In the genomic region with DNA sequence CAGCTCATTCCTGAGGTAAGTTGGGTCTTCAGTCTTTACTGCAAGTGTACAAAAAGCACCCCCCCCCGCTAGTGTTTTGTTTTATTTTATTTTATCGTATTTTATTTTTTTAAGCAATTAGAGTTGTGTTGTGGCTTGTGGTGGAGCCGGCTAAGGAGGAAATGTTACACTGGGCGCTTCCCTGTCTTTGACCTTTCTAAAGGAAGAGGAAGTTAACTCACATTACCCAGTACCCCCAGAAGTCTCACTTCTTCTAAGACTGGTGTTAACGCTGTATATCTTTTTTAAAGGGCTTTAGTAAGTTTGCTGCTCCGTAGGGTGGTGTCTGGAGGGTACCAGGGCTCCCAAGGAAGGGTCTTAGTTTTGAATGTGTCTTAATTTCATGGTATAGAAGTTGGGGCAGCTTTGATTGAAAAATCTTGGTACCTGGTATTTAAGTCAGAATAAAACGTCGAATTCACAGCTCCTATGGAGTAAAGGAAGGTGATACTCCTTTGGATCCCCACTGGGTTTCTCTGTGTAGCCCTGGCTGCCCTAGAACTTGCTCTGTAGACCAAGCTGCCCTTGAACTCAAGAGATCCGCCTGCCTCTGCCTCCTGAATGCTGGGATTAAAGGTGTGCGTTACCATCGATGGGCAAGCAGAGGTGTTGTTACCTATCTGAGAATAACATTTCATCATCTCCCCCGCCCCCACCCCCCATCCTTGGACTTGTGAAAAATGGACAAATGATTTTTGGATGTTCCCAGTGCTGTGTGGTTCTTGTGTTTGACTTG, we compare ENCODE assay signal across 8 mouse cellular contexts. TPM values are rescaled to one million over a fixed set of nuclear protein-coding genes. Genes with fewer than 3 reads are reported as not detected.
DNase-seq lines count a peak whose midpoint lies in the region; ATAC-seq and TF ChIP-seq lines count a peak whose summit lies in the region.

No protein-coding gene starts in this region.

- H3K4me2 ChIP-seq in forebrain, embryonic 12.5 days: peak overlapping the region; percentile 77
- peak overlapping the region; percentile 74 for H3K4me2 ChIP-seq in limb, embryonic 12.5 days

- DNase-seq in spleen, adult 2 months (ENCODE audit: low read depth in 1 of 2, low spot score in 2 of 2): peak; percentile 26 to 28
- no peak for DNase-seq in spleen, postnatal 4 days (ENCODE audit: low spot score in 2 of 2)
- peak; percentile 19 to 25 for DNase-seq in natural killer cell, adult 2 months (ENCODE audit: low spot score in 2 of 2)
- DNase-seq in embryo, embryonic 10 days (ENCODE audit: low spot score): no peak
- no peak for DNase-seq in left cerebral cortex, adult 11 months (ENCODE audit: low spot score)
- no peak for DNase-seq in Muller cell, postnatal 12 days (ENCODE audit: inconsistent ontology term)

- peak overlapping the region; percentile 100 for H3K9ac ChIP-seq in forebrain, embryonic 12.5 days
- H3K9ac ChIP-seq in limb, embryonic 12.5 days (replicated peaks): peak overlapping the region; percentile 100

- ATAC-seq in forebrain, embryonic 12.5 days (ENCODE audit: low FRiP score): no peak
- ATAC-seq in limb, embryonic 12.5 days (ENCODE audit: insufficient number of reproducible peaks, insufficient read depth, low FRiP score, low TSS enrichment, low read depth): no peak

- TF ChIP-seq POLR2A in spleen, adult 2 months (IDR thresholded peaks at IDR 0.05; ENCODE audit: low read depth, low read length): no peak

- H3K9me3 ChIP-seq in forebrain, embryonic 12.5 days: no peaks in the 10 kb centered on the region
- H3K9me3 ChIP-seq in limb, embryonic 12.5 days: no peaks in the 10 kb centered on the region

- H3K27me3 ChIP-seq in spleen, adult 2 months (ENCODE audit: control insufficient read depth, insufficient read depth, low read length): no peaks in the 10 kb centered on the region
- peaks cover 5% of the 10 kb centered on the region for H3K27me3 ChIP-seq in forebrain, embryonic 12.5 days
- peaks cover 10% of the 10 kb centered on the region; the same call in 1 of the 2 replicates for H3K27me3 ChIP-seq in limb, embryonic 12.5 days

- H3K27ac ChIP-seq in spleen, adult 2 months (ENCODE audit: insufficient read depth, low read length): peak overlapping the region; percentile 93
- H3K27ac ChIP-seq in forebrain, embryonic 12.5 days: peak overlapping the region; percentile 97; the same call in 1 of the 2 replicates
- H3K27ac ChIP-seq in limb, embryonic 12.5 days: no peak overlapping the region

- TF ChIP-seq CTCF in spleen, adult 2 months (IDR thresholded peaks at IDR 0.05; ENCODE audit: extremely low read depth, insufficient read depth, insufficient read length, insufficient replicate concordance): no peak

- WGBS in spleen, adult 2 months: 31% methylated on average over 12 of the region's 12 CpGs
- WGBS in forebrain, embryonic 12.5 days: 48% methylated on average over 12 of the region's 12 CpGs
- 51% methylated on average over 12 of the region's 12 CpGs for whole genome bisulfite sequencing in limb, embryonic 12.5 days

- peaks cover 15% of the 10 kb centered on the region for H3K36me3 ChIP-seq in spleen, adult 2 months (ENCODE audit: control insufficient read depth, insufficient read depth, low read length)
- peaks cover 31% of the 10 kb centered on the region for H3K36me3 ChIP-seq in forebrain, embryonic 12.5 days (replicated peaks)
- peaks cover 42% of the 10 kb centered on the region for H3K36me3 ChIP-seq in limb, embryonic 12.5 days

- peak overlapping the region; percentile 89 for H3K4me3 ChIP-seq in spleen, adult 2 months (ENCODE audit: extremely low read depth, insufficient read depth, insufficient read length)
- peak overlapping the region; percentile 100 for H3K4me3 ChIP-seq in forebrain, embryonic 12.5 days (replicated peaks)
- peak overlapping the region; percentile 100 for H3K4me3 ChIP-seq in limb, embryonic 12.5 days (replicated peaks)

- H3K4me1 ChIP-seq in spleen, adult 2 months (ENCODE audit: control insufficient read depth, insufficient read depth, insufficient read length): peaks cover 8% of the 10 kb centered on the region
- H3K4me1 ChIP-seq in forebrain, embryonic 12.5 days: peaks cover 42% of the 10 kb centered on the region
- H3K4me1 ChIP-seq in limb, embryonic 12.5 days (replicated peaks): peaks cover 22% of the 10 kb centered on the region

RNA-seq across cellular contexts. Expression of a gene that starts 1.9 kb away (rescaled TPM):
- 48.9 and 59.6 TPM in 2 replicates for polyA plus RNA-seq in spleen, adult 2 months (2012; rRNA removed)
- 58.0 and 60.5 TPM in 2 replicates for polyA plus RNA-seq in forebrain, embryonic 12.5 days (2016; fragmentation: Nextera tagmentation; extraction: Ambion mirVana)
- polyA plus RNA-seq in limb, embryonic 12.5 days (2016; fragmentation: Nextera tagmentation; extraction: Ambion mirVana): 48.2 and 51.9 TPM in 2 replicates

Comparison
In these comparisons a context has a peak if more than half of its experiments do, and no peak if none do; other contexts are left out.
1. DNase-seq: peak in spleen, adult 2 months (2 of 2) and natural killer cell, adult 2 months (2 of 2); none in spleen, postnatal 4 days (0 of 2), embryo, embryonic 10 days (single experiment), left cerebral cortex, adult 11 months (single experiment) and Muller cell, postnatal 12 days (single experiment).
2. Peak in every context shown above with its lines, with median percentiles within 50 percentile points of each other: H3K4me3 ChIP-seq.